Mouse (Mus musculus): ENCODE results near the gene Noc3l.

The Noc3l gene

DNA sequence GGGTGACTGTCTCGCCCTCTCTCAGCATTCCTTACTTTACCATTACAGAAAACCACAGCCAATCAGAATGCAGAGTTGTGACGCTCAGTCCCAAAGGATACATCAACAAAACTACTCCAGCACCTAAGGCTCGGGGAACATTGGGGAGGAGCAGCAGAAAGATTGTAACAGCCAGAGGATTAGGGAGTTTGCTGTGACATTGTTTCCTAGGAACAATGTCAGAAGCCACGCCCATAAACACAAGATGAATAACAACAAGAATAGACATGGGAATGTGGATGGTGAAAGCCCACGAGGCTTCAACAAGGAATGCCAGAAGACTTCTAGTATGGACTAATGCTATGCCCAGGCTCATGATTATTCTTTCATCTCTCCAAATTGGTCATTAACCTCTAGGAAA lies 61.0 kb downstream of the Noc3l start:
- peak; percentile 80 for DNase-seq

DNA sequence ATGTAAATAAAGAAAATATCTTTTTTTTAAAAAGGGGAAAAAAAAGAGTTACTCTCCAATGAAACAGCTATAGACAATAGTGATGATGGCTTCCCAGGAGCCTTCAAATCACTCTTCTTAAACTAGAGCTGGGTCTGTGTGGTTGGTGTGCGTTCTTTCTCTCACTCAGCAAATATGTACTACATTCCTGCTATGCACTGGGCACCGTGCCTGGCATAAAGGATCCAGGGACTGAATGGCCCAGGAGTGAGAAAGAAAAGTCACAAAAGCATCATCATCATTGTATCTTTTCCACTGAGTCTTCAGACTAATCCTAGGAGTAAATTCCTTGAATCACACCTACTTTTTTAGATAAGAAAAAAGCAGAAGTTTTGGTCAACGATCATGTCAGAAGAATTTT lies 61.9 kb downstream of the Noc3l start:
- DNase-seq = peak; percentile 37

DNA sequence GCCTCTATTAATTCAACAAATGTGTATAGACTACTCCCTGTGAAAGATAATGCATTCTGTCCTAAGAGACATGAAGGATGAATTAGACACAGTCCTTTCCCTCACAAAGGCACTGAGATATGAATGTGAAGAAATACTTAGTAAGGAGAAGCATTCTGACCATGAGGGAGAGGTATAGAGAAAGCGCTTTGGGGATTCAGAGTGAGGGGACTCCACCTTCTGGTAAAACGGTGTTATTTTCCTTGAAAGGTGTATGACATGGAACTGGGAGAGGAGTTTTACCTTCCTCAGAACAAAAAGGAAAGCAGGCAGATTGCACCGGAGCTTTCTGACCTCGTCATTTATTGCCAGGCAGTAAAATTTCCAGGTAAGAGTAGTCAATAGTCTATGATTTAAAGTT lies 68.8 kb downstream of the Noc3l start:
- DNase-seq = no peak

DNA sequence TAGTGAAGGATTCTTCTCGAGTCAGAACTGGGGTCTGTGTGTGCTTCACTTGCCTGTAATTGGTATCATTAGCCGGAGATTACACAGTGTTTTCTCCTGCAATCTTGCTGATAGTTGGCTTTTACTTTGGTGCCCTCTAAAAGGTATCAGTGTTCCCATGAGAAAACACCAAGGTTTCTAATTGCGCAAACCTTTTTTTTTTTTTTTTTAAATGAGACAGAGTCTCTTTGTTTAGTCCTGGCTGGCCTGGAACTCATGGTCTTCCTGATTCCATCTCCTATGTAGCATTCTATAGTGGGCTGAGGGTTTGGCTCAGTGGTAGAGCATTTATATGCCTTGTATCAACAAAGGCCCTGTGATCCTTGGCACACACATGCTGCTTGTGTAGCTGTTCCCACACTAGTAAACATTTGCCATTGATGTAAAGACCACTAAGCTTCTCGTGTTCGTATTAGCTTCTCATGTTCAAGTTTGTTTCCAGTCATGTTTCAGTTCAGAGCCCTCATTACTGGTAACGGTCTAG lies 72.5 kb downstream of the Noc3l start:
- DNase-seq = no peak

GRCm38 (mm10) chr19:38745810-38746491 lies 73.1 kb downstream of the Noc3l start:
- no peak for DNase-seq

DNA sequence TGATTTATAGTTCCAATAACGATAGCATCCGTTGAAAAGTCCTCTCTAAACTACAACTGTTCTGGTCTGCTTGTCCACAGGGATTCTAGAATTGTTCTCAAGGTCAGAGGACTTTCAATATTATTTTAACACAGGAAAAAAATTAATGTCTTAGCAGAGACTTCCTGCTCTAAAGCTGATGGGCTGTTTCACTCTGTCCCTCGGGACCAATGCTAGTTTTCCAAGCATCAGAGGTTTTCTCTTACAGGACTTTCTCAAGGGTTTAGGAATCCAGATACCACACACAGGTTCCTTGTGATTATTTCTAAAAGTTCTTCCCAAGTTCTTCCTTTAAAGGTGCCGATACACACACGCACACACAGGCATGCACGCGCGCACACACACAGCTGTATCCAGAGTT lies 74.5 kb downstream of the Noc3l start:
- no peak for DNase-seq

Measured in heart, adult 11 months (tissue).